Mouse (Mus musculus): ENCODE measurements at regions not wholly inside any gene's neighbourhood (a gene's known extent, or its start where the extent isn't known, plus 50 kb on each side); places are given as distances from the start of the nearest gene placed in this dataset.
"Not testable (repeated sequence)": the region's sequence is repeated elsewhere in the genome, so short reads cannot be mapped to it uniquely, and the experiment has no call there.

- no peak for DNase-seq (ENCODE audit: low spot score in 2 of 2)
Measured at GRCm38 (mm10) chr6:73676979-73677378, 207.5 kb upstream of the 4931417E11Rik start.

GRCm38 (mm10) chr6:73669401-73669800 lies 199.9 kb upstream of the 4931417E11Rik start:
- DNase-seq (ENCODE audit: low spot score in 2 of 2): no peak

- DNase-seq (ENCODE audit: low spot score in 2 of 2): no peak
Measured at GRCm38 (mm10) chr6:73658988-73659387, 189.5 kb upstream of the 4931417E11Rik start.

GRCm38 (mm10) chr6:73645378-73645777 lies 175.9 kb upstream of the 4931417E11Rik start:
- DNase-seq (ENCODE audit: low spot score in 2 of 2): no peak

GRCm38 (mm10) chr6:73644778-73645267 lies 175.4 kb upstream of the 4931417E11Rik start:
- no peak for DNase-seq (ENCODE audit: low spot score in 2 of 2)

- DNase-seq (ENCODE audit: low spot score in 2 of 2): no peak
Measured at GRCm38 (mm10) chr6:73628600-73628999, 159.1 kb upstream of the 4931417E11Rik start.

- DNase-seq (ENCODE audit: low spot score in 2 of 2): no peak
Measured at GRCm38 (mm10) chr6:73626451-73626850, 157.0 kb upstream of the 4931417E11Rik start.

GRCm38 (mm10) chr6:73624211-73624610 lies 154.7 kb upstream of the 4931417E11Rik start:
- no peak for DNase-seq (ENCODE audit: low spot score in 2 of 2)

GRCm38 (mm10) chr6:73621839-73622426 lies 152.5 kb upstream of the 4931417E11Rik start:
- no peak for DNase-seq (ENCODE audit: low spot score in 2 of 2)

GRCm38 (mm10) chr6:73612266-73612665 lies 142.8 kb upstream of the 4931417E11Rik start:
- DNase-seq (ENCODE audit: low spot score in 2 of 2): no peak

- no peak for DNase-seq (ENCODE audit: low spot score in 2 of 2)
Measured at GRCm38 (mm10) chr6:73611839-73612238, 142.4 kb upstream of the 4931417E11Rik start.

GRCm38 (mm10) chr6:73610048-73610624 lies 140.7 kb upstream of the 4931417E11Rik start:
- no peak for DNase-seq (ENCODE audit: low spot score in 2 of 2)

- DNase-seq (ENCODE audit: low spot score in 2 of 2): no peak
Measured at GRCm38 (mm10) chr6:73587686-73588085, 118.2 kb upstream of the 4931417E11Rik start.

- DNase-seq (ENCODE audit: low spot score in 2 of 2): no peak
Measured at GRCm38 (mm10) chr6:73576708-73577107, 107.2 kb upstream of the 4931417E11Rik start.

- no peak for DNase-seq (ENCODE audit: low spot score in 2 of 2)
Measured at GRCm38 (mm10) chr6:73560000-73560399, 90.5 kb upstream of the 4931417E11Rik start.

GRCm38 (mm10) chr6:73530559-73530958 lies 61.1 kb upstream of the 4931417E11Rik start:
- no peak for DNase-seq (ENCODE audit: low spot score in 2 of 2)

- DNase-seq (ENCODE audit: low spot score in 2 of 2): no peak
Measured at GRCm38 (mm10) chr6:73530098-73530497, 60.6 kb upstream of the 4931417E11Rik start.

GRCm38 (mm10) chr6:73523658-73524057 lies 54.2 kb upstream of the 4931417E11Rik start:
- DNase-seq (ENCODE audit: low spot score in 2 of 2): peak in 1 of 2 experiments; percentile 9

GRCm38 (mm10) chr6:73519894-73520293 lies 50.4 kb upstream of the 4931417E11Rik start:
- not testable (repeated sequence) for DNase-seq (ENCODE audit: low spot score in 2 of 2)

All from cerebellum, postnatal 4 days (tissue).